Mouse (Mus musculus) ES-E14 (cell line): ENCODE results near the gene Galc. TPM values are rescaled to one million over a fixed set of nuclear protein-coding genes. Genes with fewer than 3 reads are reported as not detected.
A peak's percentile ranks its signal among the peaks of the same experiment; 100 is the strongest.

ENCODE experiments used
- DNase-seq: peaks from one replicate; pipeline ENCODE4 v3.0.0-alpha.2; 2013; ENCODE audit warnings: low read depth, low spot score
- H3K27ac ChIP-seq: 2 replicates; pipeline ENCODE4 v1.5.1; 2012; ENCODE audit warnings: low read depth, mild to moderate bottlenecking, low read length, moderate library complexity, mixed read lengths; ENCODE audit not compliant: poor library complexity, insufficient read depth, severe bottlenecking
- H3K36me3 ChIP-seq: 2 replicates; pipeline ENCODE4 v1.6.1; 2012; ENCODE audit warnings: mild to moderate bottlenecking, low read length, moderate library complexity, mixed read lengths; ENCODE audit not compliant: control insufficient read depth, poor library complexity, insufficient read depth, severe bottlenecking
- H3K4me1 ChIP-seq, 2 experiments: fragments of 150-350 bp in 1 of 2; sonication (generic) in 1 of 2; 2 replicates each; pipeline ENCODE4 v1.6.1; 2012; ENCODE audit warnings: low read length in 2 of 2, mild to moderate bottlenecking in 1 of 2, mixed read lengths in 1 of 2; ENCODE audit not compliant: control insufficient read depth in 2 of 2, insufficient read depth in 2 of 2, poor library complexity in 1 of 2
- H3K4me3 ChIP-seq, 2 experiments: fragments of 150-350 bp in 1 of 2; sonication (generic) in 1 of 2; 2 replicates each; pipeline ENCODE4 v1.5.1; 2012; ENCODE audit warnings: low read length in 2 of 2, low read depth in 1 of 2, mild to moderate bottlenecking in 1 of 2, mixed read lengths in 1 of 2; ENCODE audit not compliant: insufficient read depth in 1 of 2, poor library complexity in 1 of 2, severe bottlenecking in 1 of 2
- H3K9ac ChIP-seq: 2 replicates; pipeline ENCODE4 v1.6.1; 2012; ENCODE audit warnings: low read depth, mild to moderate bottlenecking, low read length, mixed read lengths; ENCODE audit not compliant: poor library complexity, insufficient read depth, severe bottlenecking
- H3K9me3 ChIP-seq: fragments of 150-350 bp; sonication (generic); 2 replicates; pipeline ENCODE4 v1.6.1; 2012; ENCODE audit warnings: low read depth, mild to moderate bottlenecking, low read length; ENCODE audit not compliant: control insufficient read depth, insufficient read depth
- CHD2 ChIP-seq: IDR thresholded peaks from 2 replicates; pipeline ENCODE4 v1.6.1; 2014; ENCODE audit warnings: mild to moderate bottlenecking, low read depth, low read length, inconsistent platforms
- HCFC1 ChIP-seq: IDR thresholded peaks from 2 replicates; pipeline ENCODE4 v1.6.1; 2012; ENCODE audit warnings: low read length, inconsistent platforms, borderline replicate concordance; ENCODE audit not compliant: insufficient read depth
- MAFK ChIP-seq: IDR thresholded peaks from 2 replicates; pipeline ENCODE4 v1.6.1; 2014; ENCODE audit warnings: mild to moderate bottlenecking, low read depth, low read length, inconsistent platforms; ENCODE audit not compliant: insufficient read depth
- ZC3H11A ChIP-seq: IDR thresholded peaks from 2 replicates; pipeline ENCODE4 v1.6.1; 2012; ENCODE audit warnings: low read depth, mild to moderate bottlenecking, inconsistent platforms, low read length, borderline replicate concordance
- ZNF384 ChIP-seq: IDR thresholded peaks from 2 replicates; pipeline ENCODE4 v1.6.1; 2012; ENCODE audit warnings: low read depth, low read length, inconsistent platforms
- in situ Hi-C, 2 experiments: fragments of 600-800 bp; cut with MboI; formaldehyde crosslinking; loops; one replicate each; pipeline ENCODE4 v1.15.1; 2025; ENCODE audit warnings: low sequenced_read_pairs in 2 of 2, inconsistent platforms in 1 of 2; ENCODE audit not compliant: unreplicated experiment in 2 of 2
- total RNA-seq: library from RNA; depleted of rRNA; stranded (reverse); fragments of 300-350 nt; gene quantifications from 2 replicates; pipeline ENCODE4 v1.2.3, GENCODE M21; 2012

The Galc gene
- total RNA-seq, 1 experiment = 7.5 TPM

- Histone ChIP-seq H3K4me1 (no peaks in the 10 kb centered on the region), H3K4me3 (no peak overlapping the region), H3K9ac (no peak overlapping the region), H3K27ac (no peak overlapping the region), H3K9me3 (no peaks in the 10 kb centered on the region), H3K36me3 (no peaks in the 10 kb centered on the region)
- in situ Hi-C loops = no loop called here
- TF ChIP-seq ZC3H11A (peak; percentile 88), ZNF384 (no peak)
- peak; percentile 40 for DNase-seq
These were observed 77.5 kb downstream of the Galc start for GRCm38 (mm10) chr12:98181729-98182128.

- Histone ChIP-seq H3K4me3 (no peak overlapping the region), H3K9me3 (no peaks in the 10 kb centered on the region), H3K27ac (no peak overlapping the region), H3K9ac (no peak overlapping the region), H3K36me3 (no peaks in the 10 kb centered on the region), H3K4me1 (no peaks in the 10 kb centered on the region)
- TF ChIP-seq ZNF384 = no peak
- no peak for TF ChIP-seq ZC3H11A
- TF ChIP-seq MAFK = no peak
- TF ChIP-seq CHD2 = no peak
- TF ChIP-seq HCFC1 = no peak
- in situ Hi-C loops = no loop called here
- DNase-seq = no peak
These were observed 78.5 kb downstream of the Galc start for GRCm38 (mm10) chr12:98180807-98181206.

- H3K36me3 ChIP-seq = no peaks in the 10 kb centered on the region
- no peak overlapping the region for H3K4me3 ChIP-seq
- no peak overlapping the region for H3K27ac ChIP-seq
- in situ Hi-C loops = no loop called here
- H3K9ac ChIP-seq = no peak overlapping the region
- H3K4me1 ChIP-seq = no peaks in the 10 kb centered on the region
- H3K9me3 ChIP-seq = no peaks in the 10 kb centered on the region
- peak; percentile 30 for DNase-seq
- TF ChIP-seq HCFC1 (no peak), ZNF384 (peak; percentile 61; the same call in 1 of the 2 replicates), ZC3H11A (peak; percentile 36; the same call in 1 of the 2 replicates)
These were observed 78.9 kb downstream of the Galc start for GRCm38 (mm10) chr12:98180235-98180800.

GRCm38 (mm10) chr12:98179496-98179895 is 79.8 kb downstream of the Galc start:
- DNase-seq = no peak
- in situ Hi-C loops = no loop called here
- H3K4me3 ChIP-seq = no peak overlapping the region
- no peaks in the 10 kb centered on the region for H3K36me3 ChIP-seq
- no peaks in the 10 kb centered on the region for H3K4me1 ChIP-seq
- H3K27ac ChIP-seq = no peak overlapping the region
- TF ChIP-seq ZNF384 (no peak), HCFC1 (no peak), ZC3H11A (no peak), CHD2 (no peak), MAFK (no peak)
- H3K9me3 ChIP-seq = no peaks in the 10 kb centered on the region
- H3K9ac ChIP-seq = no peak overlapping the region

GRCm38 (mm10) chr12:98176632-98177031 is 82.6 kb downstream of the Galc start:
- Histone ChIP-seq H3K36me3 (no peaks in the 10 kb centered on the region), H3K9me3 (no peaks in the 10 kb centered on the region), H3K9ac (no peak overlapping the region), H3K4me3 (no peak overlapping the region), H3K27ac (no peak overlapping the region), H3K4me1 (no peaks in the 10 kb centered on the region)
- DNase-seq = no peak
- TF ChIP-seq ZC3H11A (no peak), ZNF384 (no peak), CHD2 (no peak), HCFC1 (no peak), MAFK (no peak)
- in situ Hi-C loops = no loop called here
